Mouse (Mus musculus) lung, postnatal 14 days (tissue): ENCODE data around the gene Pttg1.

ENCODE experiments used
- DNase-seq: peaks from one replicate; pipeline ENCODE4 v3.0.0; 2021

Gene Pttg1

DNA sequence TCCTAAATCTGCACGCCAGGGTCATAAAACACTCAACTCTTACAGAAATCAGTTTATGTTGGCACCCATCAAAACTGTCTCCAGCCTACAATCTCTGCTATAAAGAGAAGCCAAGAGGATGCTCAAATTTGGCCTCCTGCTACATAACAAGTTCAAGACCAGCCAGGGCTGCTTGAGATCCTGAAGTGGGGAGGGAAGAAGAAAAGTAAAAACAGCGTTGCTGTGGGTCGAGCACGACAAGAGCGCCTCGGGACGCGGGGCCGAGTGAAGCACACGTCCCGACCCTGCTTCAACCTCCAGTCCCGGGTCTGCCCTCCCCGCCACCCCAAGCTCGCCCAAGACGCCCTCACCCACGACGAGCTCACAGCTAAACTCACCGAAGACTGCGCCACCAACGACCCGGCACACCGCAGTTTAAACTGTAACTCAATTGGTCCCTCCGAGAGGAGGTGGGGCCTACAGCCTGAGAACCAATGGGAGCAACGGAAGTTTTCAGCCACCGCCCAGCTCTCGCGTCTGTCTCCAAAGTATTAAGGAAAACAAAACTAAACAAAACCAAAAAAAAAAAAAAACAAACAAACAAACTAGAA, at the start of gene Pttg1:
Gene Pttg1, minus strand, starts transcription at position 428 of the 590 bp plus-strand sequence.
- DNase-seq: peak; percentile 82

- DNase-seq: peak; percentile 62
Measured at GRCm38 (mm10) chr11:43474225-43474774, 48.2 kb upstream of the Pttg1 start, which contains the start of gene C1qtnf2. Gene C1qtnf2 (plus strand): TSS chr11:43474276.

DNA sequence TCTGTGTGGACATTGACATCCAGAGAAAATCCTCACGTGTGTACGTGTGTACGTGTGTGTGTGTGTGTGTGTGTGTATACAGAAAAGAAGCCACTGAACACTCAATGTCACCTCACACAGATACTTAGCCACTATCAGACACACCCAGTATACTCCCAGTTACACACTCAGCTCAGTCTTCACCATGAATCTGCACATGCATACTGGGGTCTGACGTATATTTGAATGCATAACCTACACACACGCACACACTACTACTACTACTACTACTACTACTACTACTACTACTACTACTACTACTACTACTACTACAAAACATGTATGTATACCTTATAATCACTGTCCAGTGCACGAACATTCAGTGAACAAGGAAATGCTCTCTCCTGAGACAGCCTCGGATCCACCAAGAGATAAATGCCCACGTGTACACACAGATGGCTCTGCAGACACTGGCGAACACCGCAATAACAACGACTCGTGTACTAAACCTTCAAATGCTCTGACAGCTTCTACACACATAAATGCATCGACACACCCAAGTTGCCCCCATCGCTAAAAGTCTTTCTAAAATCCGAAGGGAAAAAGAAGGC, 47.7 kb upstream of the Pttg1 start:
- DNase-seq: no peak

DNA sequence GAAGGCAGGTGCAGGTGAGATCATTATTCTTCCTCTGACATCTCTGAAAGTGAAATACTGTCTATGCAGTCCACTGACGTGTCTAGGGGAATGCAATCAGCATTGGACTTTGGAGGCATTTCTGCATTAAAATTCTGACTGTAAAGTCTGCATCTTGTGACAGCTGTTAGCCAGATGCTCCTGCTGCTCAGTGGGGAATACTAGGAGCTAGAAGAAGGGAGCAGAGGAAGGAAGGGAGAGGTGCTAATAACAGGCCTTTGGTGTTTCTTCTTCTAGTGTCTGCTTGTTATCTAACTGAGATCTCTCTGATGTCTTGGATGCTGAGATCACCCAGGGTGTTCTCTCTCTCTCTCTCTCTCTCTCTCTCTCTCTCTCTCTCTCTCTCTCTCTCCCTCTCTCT, 47.1 kb upstream of the Pttg1 start:
- no peak for DNase-seq

DNA sequence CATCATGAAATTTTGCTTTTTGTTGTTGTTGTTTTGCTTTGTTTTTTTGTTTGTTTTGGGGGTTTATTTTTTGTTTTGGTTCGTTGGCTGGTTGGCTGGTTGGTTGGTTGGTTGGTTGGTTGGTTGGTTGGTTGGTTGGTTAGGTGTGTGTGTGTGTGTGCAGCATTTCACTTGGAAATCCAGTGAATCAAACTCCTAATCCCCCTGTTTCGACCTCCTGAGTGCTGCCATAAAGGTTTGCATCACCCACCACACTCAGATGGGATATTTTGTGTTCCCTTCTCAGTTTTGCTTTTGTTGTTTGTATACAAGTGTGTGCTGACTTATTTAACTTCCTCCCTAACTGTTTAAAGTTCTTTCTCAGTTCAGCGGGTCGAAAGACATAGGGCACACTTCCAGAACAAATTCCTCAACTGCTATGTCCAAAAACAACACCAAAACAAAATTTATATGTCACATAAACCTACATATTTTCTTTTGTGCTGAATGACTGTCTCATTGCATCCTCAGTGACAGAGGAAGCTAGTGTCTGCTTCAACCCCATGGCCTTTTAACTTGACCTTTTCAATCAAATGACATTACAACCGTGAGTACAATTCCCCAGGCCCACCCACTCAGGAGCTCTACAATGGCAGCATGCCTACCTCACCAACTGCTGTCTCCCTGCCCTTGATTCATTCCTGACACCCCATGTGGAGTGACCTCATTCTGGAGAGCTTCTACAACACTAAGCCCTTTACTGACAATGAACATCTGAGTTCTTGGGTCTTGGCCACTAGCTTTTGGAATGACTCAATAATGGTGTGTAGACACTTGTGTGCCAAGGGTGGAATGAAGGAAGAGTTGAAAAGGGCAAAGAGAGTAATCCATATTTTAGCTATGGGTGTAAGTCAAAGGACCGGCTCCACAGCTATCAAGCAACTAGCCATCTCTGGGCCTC, 45.1 kb upstream of the Pttg1 start:
- no peak for DNase-seq

GRCm38 (mm10) chr11:43470118-43470517, 44.1 kb upstream of the Pttg1 start:
- peak; percentile 34 for DNase-seq

GRCm38 (mm10) chr11:43463204-43463603, 37.2 kb upstream of the Pttg1 start:
- DNase-seq: no peak

DNA sequence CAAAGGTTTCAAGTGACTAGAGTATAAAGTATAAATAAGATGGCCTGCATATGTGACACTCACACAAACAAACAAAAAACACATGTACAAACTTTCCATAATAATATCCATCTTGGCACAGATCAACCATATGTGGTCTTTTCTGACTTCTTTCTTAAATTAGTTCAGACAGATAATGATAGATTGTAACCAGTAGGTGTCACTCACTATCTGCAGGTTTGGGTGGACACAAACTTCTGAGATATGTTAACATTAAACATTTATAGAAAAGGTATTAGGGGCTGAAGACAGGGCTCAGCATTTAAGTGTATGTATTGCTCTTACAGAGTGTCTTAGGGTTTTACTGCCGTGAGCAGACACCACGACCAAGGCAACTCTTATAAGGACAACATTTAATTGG, 26.2 kb upstream of the Pttg1 start:
- DNase-seq: no peak

- DNase-seq: no peak
Measured at GRCm38 (mm10) chr11:43451322-43451721, 25.3 kb upstream of the Pttg1 start.

DNA sequence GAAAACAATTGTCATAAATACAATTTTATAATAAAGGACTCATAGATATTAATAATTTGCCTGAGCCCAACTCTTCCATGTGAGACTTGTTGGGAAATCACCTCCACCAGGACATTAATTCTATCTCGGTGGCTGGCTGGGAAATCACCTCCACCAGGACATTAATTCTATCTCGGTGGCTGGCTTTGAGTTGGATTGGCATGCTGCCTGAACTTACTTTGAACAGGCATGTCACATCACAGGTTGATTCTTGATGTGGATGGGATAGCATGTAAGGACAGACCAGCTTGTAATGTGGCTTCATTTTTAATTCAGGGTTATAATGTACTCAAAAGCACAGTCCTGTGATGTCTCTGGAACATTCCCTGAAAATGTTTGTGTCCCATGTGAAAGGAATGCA, 23.9 kb upstream of the Pttg1 start:
- DNase-seq: no peak

- DNase-seq: no peak
Measured at GRCm38 (mm10) chr11:43443183-43443582, 17.1 kb upstream of the Pttg1 start.

DNA sequence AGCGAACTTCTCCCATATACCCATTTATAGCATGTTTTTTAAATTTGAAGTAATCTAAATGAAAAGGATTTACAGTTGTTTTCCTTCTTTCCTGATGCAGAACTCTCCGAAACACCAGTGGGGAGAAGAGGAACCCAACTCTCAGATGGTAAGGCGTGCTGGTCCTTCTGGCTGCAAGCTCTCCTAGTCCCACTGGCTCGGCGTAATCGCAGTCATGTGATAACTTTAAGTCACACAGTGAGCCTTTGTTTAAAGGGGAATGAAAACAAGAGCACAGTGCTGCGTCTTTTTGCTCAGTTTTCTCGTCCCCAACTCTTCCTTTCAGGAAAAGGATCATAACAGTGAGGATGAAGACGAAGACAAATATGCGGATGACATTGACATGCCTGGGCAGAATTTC, 15.1 kb upstream of the Pttg1 start:
- no peak for DNase-seq

- no peak for DNase-seq
Measured at GRCm38 (mm10) chr11:43434024-43434407, 8.0 kb upstream of the Pttg1 start.

DNA sequence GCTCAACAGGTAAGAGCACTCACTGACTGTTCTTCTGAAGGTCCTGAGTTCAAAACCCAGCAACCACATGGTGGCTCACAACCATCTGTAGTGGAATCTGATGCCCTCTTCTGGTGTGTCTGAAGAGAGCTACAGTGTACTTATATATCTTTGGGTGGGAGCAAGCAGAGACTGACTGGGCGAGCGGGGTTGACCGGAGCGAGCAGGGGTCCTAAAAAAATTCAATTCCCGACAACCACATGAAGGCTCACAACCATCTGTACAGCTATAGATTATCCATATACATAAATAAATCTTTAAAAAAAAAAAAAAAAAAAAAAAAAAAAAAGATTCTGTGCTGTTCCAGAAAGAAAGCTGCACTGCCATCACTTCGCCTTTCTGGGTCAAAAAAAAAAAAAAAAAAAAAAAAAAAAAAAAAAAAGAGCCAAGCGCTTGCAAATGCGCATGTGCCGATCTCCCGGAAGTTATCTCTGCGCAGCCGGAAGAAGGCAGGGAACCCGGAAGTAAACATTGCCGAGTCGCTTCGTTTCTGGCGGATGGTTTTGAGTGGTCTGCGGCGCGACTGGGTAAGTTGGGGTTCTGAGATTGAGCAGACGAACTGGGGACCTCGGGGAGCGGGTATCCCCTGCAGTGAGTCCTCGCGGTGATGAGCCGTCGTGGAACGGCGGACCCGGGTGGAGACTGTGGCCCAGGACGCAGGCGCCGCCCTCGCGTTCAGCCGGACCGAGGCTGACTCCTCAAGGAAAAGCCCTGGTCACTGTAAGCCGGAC, 7.4 kb upstream of the Pttg1 start, which contains the start of gene Slu7:
Gene Slu7, plus strand, starts transcription at position 491 of the 770 bp plus-strand sequence.
- peak; percentile 75 for DNase-seq

DNA sequence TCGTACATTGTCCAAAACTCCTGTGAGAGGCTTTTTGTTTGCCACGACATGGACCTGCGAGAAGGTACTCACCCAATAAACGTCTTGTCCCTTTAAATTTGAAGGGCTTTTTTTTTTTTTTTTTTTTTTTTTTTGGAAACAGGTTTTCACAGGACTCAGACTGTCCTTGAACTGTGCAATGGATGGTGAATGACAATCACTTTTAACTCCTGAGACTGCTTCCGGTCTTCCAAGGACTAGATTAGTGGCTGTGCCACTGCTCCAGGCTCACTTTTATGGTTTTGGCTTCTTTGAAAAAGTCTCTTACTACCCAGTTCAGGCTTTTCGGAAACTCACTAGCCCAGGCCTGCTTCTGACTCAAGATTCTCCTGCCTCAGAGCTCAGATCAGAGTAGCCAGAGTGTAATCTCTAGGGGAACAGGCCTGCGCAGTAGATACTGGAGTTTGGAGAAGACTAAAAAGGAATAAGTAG, 398 bp upstream of the Pttg1 start:
- DNase-seq: no peak

GRCm38 (mm10) chr11:43425166-43425709, 813 bp downstream of the Pttg1 start:
- no peak for DNase-seq

DNA sequence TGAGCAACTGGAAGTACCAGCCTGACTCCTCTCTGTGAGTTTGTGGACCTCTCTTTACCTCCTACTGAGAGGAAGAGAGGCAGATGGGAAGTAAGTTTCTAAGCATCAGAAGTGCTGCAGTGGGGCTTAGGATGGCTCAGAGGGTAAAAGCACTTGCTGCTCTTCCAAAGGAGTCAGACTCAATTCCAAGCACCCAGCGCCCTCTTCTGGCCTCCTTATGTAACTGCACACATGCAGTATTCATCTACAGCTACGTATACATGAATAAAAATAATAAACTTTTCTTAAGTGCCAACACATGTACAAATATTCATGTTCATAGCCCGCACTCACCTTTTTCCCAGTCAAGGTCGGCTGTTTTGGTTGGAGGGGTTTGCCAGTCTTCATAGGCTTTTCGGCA, 1.7 kb downstream of the Pttg1 start:
- DNase-seq: no peak

DNA sequence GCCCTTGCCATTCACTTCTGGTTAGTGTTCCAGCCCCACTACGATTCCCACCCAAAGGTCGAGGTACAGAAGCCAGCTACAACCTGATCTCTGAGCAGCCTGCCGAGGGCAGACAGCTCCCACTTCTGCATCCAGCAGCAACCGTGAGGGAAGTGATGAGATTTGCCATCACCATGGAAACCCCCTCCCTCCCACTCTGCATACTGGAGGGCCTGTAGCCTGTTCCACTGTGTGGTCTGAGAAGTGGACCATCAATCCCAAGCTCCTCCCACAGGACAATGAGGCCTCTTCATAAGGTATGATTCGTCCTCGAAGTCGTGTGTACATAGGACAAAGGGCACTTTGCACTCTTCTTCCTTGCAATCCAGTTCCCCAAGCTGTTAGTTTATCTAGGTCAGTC, 8.8 kb downstream of the Pttg1 start:
- no peak for DNase-seq

- peak; percentile 88 for DNase-seq
Measured at GRCm38 (mm10) chr11:43412771-43413451, 13.1 kb downstream of the Pttg1 start.

DNA sequence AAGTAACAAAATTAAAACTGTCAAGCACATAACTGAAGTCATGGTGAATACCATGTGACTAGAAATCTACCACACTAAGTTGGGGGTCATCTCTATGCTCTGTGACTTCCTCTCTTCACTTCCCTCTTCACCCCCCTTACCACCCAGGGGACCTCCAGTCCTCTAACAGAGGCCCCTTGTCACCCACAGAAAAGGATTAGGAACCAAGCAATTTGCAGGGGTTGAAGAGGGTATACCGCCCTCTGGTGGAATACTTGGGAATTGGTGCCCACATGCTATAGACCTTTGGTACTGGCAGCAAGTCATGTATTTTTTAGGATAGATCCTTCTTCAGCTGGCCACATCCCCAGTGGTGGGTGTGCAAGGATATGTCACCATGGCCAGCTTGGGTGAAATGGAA, 14.6 kb downstream of the Pttg1 start:
- peak; percentile 82 for DNase-seq

- no peak for DNase-seq
Measured at GRCm38 (mm10) chr11:43410291-43410690, 15.8 kb downstream of the Pttg1 start.

GRCm38 (mm10) chr11:43408888-43409287, 17.2 kb downstream of the Pttg1 start:
- DNase-seq: no peak
